Mouse (Mus musculus): Measurements from ENCODE around the gene Ggt5. TPM values are rescaled to one million over a fixed set of nuclear protein-coding genes. Genes with fewer than 3 reads are reported as not detected.

Gene Ggt5
- polyA plus RNA-seq (2014; fragmentation: Illumina TruSeq; extraction: RNeasy Lipid Tissue Mini Kit (QIAGEN cat#74804); ENCODE audit: low replicate concordance) = 1.2 TPM

GRCm38 (mm10) chr10:75589129-75589528 lies at the start of gene Ggt5:
Gene Ggt5 (plus strand): TSS chr10:75589340.

GRCm38 (mm10) chr10:75559676-75560548 lies 29.2 kb upstream of the Ggt5 start, which contains the start of gene Lrrc75b:
Gene Lrrc75b (minus strand): TSS chr10:75560330.

GRCm38 (mm10) chr10:75561071-75561654 lies 28.0 kb upstream of the Ggt5 start, which contains the start of gene Ggt1:
Gene Ggt1 (plus strand): TSS chr10:75561604.

DNA sequence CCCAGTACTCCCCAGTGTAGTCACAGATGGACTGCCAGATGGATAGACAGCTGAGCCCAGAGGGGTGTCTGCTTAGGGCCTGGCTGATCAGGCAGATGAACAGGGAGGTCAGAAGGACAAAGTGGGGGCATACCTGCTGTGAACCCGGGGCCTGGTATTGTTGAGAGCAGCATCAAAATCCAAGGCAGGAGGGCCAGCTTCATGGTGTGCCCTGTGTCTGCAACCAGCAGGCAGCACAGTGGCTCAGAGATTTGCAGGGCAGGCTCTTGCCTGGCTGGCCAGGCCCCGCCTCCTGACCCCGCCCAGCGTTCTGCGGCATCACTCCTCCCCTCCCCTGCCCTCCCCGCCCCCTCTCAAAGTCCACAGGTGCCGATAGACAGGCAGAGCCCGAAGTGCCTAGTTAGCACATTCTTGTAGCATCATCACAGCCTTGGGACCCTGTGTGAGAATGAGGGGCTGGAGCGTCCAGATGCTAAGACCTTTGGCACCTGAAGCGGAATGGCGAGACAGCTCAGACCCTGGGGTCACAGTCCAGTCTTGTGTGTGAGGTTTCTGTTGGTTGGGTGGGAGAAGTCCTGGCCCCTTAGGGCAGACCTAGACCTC lies 54.7 kb downstream of the Ggt5 start, which contains the start of gene Susd2:
Gene Susd2, minus strand, starts transcription at position 268 of the 603 bp plus-strand sequence.

Other genes with a start within 250 kb of the Ggt5 start
- 8.9 TPM for gene Upb1, start 188.2 kb upstream of the Ggt5 start, polyA plus RNA-seq (2014; fragmentation: Illumina TruSeq; extraction: RNeasy Lipid Tissue Mini Kit (QIAGEN cat#74804); ENCODE audit: low replicate concordance)
- 12.1 TPM for gene Snrpd3, start 71.8 kb upstream of the Ggt5 start, polyA plus RNA-seq (2014; fragmentation: Illumina TruSeq; extraction: RNeasy Lipid Tissue Mini Kit (QIAGEN cat#74804); ENCODE audit: low replicate concordance)
- gene Gucd1, start 71.4 kb upstream of the Ggt5 start, polyA plus RNA-seq (2014; fragmentation: Illumina TruSeq; extraction: RNeasy Lipid Tissue Mini Kit (QIAGEN cat#74804); ENCODE audit: low replicate concordance) = 17.9 TPM
- gene Lrrc75b, start 29.0 kb upstream of the Ggt5 start, polyA plus RNA-seq (2014; fragmentation: Illumina TruSeq; extraction: RNeasy Lipid Tissue Mini Kit (QIAGEN cat#74804); ENCODE audit: low replicate concordance) = 1.9 TPM
- gene Ggt1, start 27.7 kb upstream of the Ggt5 start, polyA plus RNA-seq (2014; fragmentation: Illumina TruSeq; extraction: RNeasy Lipid Tissue Mini Kit (QIAGEN cat#74804); ENCODE audit: low replicate concordance) = 22.9 TPM
- 3.5 TPM for gene Susd2, start 54.7 kb downstream of the Ggt5 start, polyA plus RNA-seq (2014; fragmentation: Illumina TruSeq; extraction: RNeasy Lipid Tissue Mini Kit (QIAGEN cat#74804); ENCODE audit: low replicate concordance)
- 2.5 TPM for gene Cabin1, start 175.0 kb downstream of the Ggt5 start, polyA plus RNA-seq (2014; fragmentation: Illumina TruSeq; extraction: RNeasy Lipid Tissue Mini Kit (QIAGEN cat#74804); ENCODE audit: low replicate concordance)
- gene Ddt, start 184.1 kb downstream of the Ggt5 start, polyA plus RNA-seq (2014; fragmentation: Illumina TruSeq; extraction: RNeasy Lipid Tissue Mini Kit (QIAGEN cat#74804); ENCODE audit: low replicate concordance) = 2.4 TPM
- gene Gm20441, start 191.6 kb downstream of the Ggt5 start, polyA plus RNA-seq (2014; fragmentation: Illumina TruSeq; extraction: RNeasy Lipid Tissue Mini Kit (QIAGEN cat#74804); ENCODE audit: low replicate concordance) = not detected
- gene Gstt3, start 192.1 kb downstream of the Ggt5 start, polyA plus RNA-seq (2014; fragmentation: Illumina TruSeq; extraction: RNeasy Lipid Tissue Mini Kit (QIAGEN cat#74804); ENCODE audit: low replicate concordance) = 36.7 TPM
- 10.8 TPM for gene Gstt1, start 209.2 kb downstream of the Ggt5 start, polyA plus RNA-seq (2014; fragmentation: Illumina TruSeq; extraction: RNeasy Lipid Tissue Mini Kit (QIAGEN cat#74804); ENCODE audit: low replicate concordance)
- gene Gstt4, start 233.2 kb downstream of the Ggt5 start, polyA plus RNA-seq (2014; fragmentation: Illumina TruSeq; extraction: RNeasy Lipid Tissue Mini Kit (QIAGEN cat#74804); ENCODE audit: low replicate concordance) = not detected
- 5.7 TPM for gene Gstt2, start 248.1 kb downstream of the Ggt5 start, polyA plus RNA-seq (2014; fragmentation: Illumina TruSeq; extraction: RNeasy Lipid Tissue Mini Kit (QIAGEN cat#74804); ENCODE audit: low replicate concordance)

All from small intestine, adult 10 weeks (tissue).